Comparison of ENCODE assay signal across 9 mouse cellular contexts in the genomic region with DNA sequence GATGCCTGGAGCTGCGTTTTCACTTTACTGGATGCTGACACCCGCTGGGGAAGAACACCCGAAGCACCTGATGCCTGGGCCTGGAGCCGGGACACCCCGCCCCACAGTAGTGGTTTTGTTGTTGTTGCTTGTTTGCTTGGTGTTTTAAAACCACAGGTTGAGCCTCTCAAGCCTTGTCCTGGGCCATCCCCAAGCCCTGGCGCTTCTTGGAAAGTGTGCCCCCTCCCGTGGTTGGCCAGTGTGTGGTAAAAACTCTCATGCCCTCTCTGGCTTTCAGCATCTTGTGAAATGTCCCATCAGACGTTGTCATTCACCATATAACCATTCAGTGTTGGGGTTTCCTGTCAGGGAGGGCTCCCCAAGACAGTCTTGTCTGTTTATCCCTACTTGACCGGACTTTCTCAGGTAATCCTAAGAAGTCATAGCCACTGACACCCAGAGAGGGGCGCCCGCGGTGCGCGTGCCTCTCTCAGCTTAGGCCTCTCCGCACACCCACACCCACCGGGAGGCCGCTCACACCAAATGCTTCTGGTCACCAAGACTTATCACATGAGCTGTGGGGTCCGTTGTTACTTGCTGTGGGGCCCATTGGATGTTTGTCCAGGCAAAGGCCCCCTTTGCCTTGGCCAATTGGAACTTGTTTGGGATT. TPM values are rescaled to one million over a fixed set of nuclear protein-coding genes. Genes with fewer than 3 reads are reported as not detected.
DNase-seq lines count a peak whose midpoint lies in the region; ATAC-seq and TF ChIP-seq lines count a peak whose summit lies in the region.
"Had no signal": no experiment of that assay in that cellular context is flagged by ENCODE, and none has a peak within 500 bp of the region (broad histone marks: within the 10 kb centered on the region; RNA-seq: fewer than 3 reads in every experiment).

No protein-coding gene starts in this region.

- peak overlapping the region; percentile 63; the same call in 1 of the 2 replicates for H3K9ac ChIP-seq in ES-Bruce4 (ENCODE audit: low read depth, poor library complexity, severe bottlenecking)
- H3K9ac ChIP-seq: liver, embryonic 13.5 days had no signal

- H3K27me3 ChIP-seq in ES-Bruce4 (ENCODE audit: control insufficient read depth, insufficient read depth, low read length, poor library complexity, severe bottlenecking), result peaks cover 6% of the 10 kb centered on the region; the same call in 1 of the 2 replicates
- H3K27me3 ChIP-seq in limb, embryonic 10.5 days (ENCODE audit: low read depth, poor library complexity, severe bottlenecking), result peaks cover 82% of the 10 kb centered on the region

- no peak for TF ChIP-seq EP300 in ES-Bruce4 (IDR thresholded peaks at IDR 0.05; ENCODE audit: insufficient read depth, low read depth, low read length)

- no peak for ATAC-seq in CD4-positive, CD25-positive, alpha-beta regulatory T cell, adult 4 months

- H3K4me1 ChIP-seq in ES-Bruce4 (ENCODE audit: control insufficient read depth, insufficient read depth, low read length), result no peaks in the 10 kb centered on the region
- peaks cover 12% of the 10 kb centered on the region for H3K4me1 ChIP-seq in limb, embryonic 10.5 days
- H3K4me1 ChIP-seq: liver, embryonic 13.5 days had no signal

- DNase-seq in cerebellum, adult 9-11 months, result peak; percentile 77
- peak; percentile 50 to 65 for DNase-seq in frontal cortex, postnatal 10 days (ENCODE audit: low spot score in 2 of 2)
- DNase-seq in limb, embryonic 10.5 days (ENCODE audit: low spot score), result peak; percentile 39
- DNase-seq in right cerebral cortex, postnatal 4 days, result peak; percentile 69
- no peak for DNase-seq in spleen, postnatal 10 days (ENCODE audit: low spot score in 2 of 2)
- no peak for DNase-seq in kidney, postnatal 25 days
- DNase-seq: liver, embryonic 13.5 days had no signal

- no peaks in the 10 kb centered on the region for H3K36me3 ChIP-seq in ES-Bruce4 (ENCODE audit: control insufficient read depth, insufficient read depth, low read length, poor library complexity, severe bottlenecking)
- no peaks in the 10 kb centered on the region for H3K36me3 ChIP-seq in limb, embryonic 10.5 days
- H3K36me3 ChIP-seq: liver, embryonic 13.5 days had no signal

- no peak for TF ChIP-seq CTCF in ES-Bruce4 (IDR thresholded peaks at IDR 0.05; ENCODE audit: low read depth, low read length)

- peak overlapping the region; percentile 64 for H3K4me3 ChIP-seq in ES-Bruce4 (ENCODE audit: low read depth, low read length)
- no peak overlapping the region for H3K4me3 ChIP-seq in limb, embryonic 10.5 days
- H3K4me3 ChIP-seq: liver, embryonic 13.5 days had no signal

- WGBS in limb, embryonic 10.5 days, result 7% methylated on average over 18 of the region's 18 CpGs

- H3K9me3 ChIP-seq in ES-Bruce4 (replicated peaks; ENCODE audit: control insufficient read depth, insufficient read depth, low read length, poor library complexity, severe bottlenecking), result no peaks in the 10 kb centered on the region
- H3K9me3 ChIP-seq in limb, embryonic 10.5 days (replicated peaks), result no peaks in the 10 kb centered on the region
- H3K9me3 ChIP-seq: liver, embryonic 13.5 days had no signal

- H3K27ac ChIP-seq in ES-Bruce4 (ENCODE audit: insufficient read depth, low read length), result no peak overlapping the region
- H3K27ac ChIP-seq in limb, embryonic 10.5 days, result no peak overlapping the region
- H3K27ac ChIP-seq: liver, embryonic 13.5 days had no signal

- TF ChIP-seq POLR2A in ES-Bruce4 (IDR thresholded peaks at IDR 0.05; ENCODE audit: insufficient read depth, low read length), result no peak

RNA-seq across cellular contexts. Expression of a gene that starts 1.8 kb away (rescaled TPM):
- 4.0 and 4.1 TPM in 2 replicates for polyA plus RNA-seq in ES-Bruce4 (2011; ENCODE audit: insufficient read depth, insufficient read length, low read depth, missing spikeins)
- 0.03 TPM in 1 of 2 replicates, not detected in the other for polyA plus RNA-seq in limb, embryonic 10.5 days (2016; fragmentation: Nextera tagmentation; extraction: Ambion mirVana)
- not detected for polyA plus RNA-seq in CD4-positive, CD25-positive, alpha-beta regulatory T cell, adult 4 months (2017; shearing (Covaris generic))

RNA-seq across cellular contexts. Expression of a gene that starts 18.7 kb away (rescaled TPM):
- not detected in 2 replicates for polyA plus RNA-seq in ES-Bruce4 (2011; ENCODE audit: insufficient read depth, insufficient read length, low read depth, missing spikeins)
- not detected in 2 replicates for polyA plus RNA-seq in limb, embryonic 10.5 days (2016; fragmentation: Nextera tagmentation; extraction: Ambion mirVana)
- not detected for polyA plus RNA-seq in CD4-positive, CD25-positive, alpha-beta regulatory T cell, adult 4 months (2017; shearing (Covaris generic))
- polyA plus RNA-seq: liver, embryonic 13.5 days had no signal

Comparison
In these comparisons a context has a peak if more than half of its experiments do, and no peak if none do; other contexts are left out.
1. DNase-seq: peak in cerebellum, adult 9-11 months (single experiment), frontal cortex, postnatal 10 days (2 of 2), limb, embryonic 10.5 days (single experiment) and right cerebral cortex, postnatal 4 days (single experiment); none in spleen, postnatal 10 days (0 of 2) and kidney, postnatal 25 days (0 of 2).